Mouse (Mus musculus) bone marrow macrophage, adult 2 months (primary cell): ENCODE measurements around the gene Zfp59.

ENCODE experiments used
- CTCF ChIP-seq: IDR thresholded peaks from 2 replicates; pipeline ENCODE4 v1.5.1; 2012; ENCODE audit warnings: low read depth, mild to moderate bottlenecking, low read length, moderate library complexity
- POLR2A ChIP-seq: IDR thresholded peaks from 2 replicates; pipeline ENCODE4 v1.6.1; 2012; ENCODE audit warnings: mild to moderate bottlenecking, low read depth, low read length, borderline replicate concordance

DNA sequence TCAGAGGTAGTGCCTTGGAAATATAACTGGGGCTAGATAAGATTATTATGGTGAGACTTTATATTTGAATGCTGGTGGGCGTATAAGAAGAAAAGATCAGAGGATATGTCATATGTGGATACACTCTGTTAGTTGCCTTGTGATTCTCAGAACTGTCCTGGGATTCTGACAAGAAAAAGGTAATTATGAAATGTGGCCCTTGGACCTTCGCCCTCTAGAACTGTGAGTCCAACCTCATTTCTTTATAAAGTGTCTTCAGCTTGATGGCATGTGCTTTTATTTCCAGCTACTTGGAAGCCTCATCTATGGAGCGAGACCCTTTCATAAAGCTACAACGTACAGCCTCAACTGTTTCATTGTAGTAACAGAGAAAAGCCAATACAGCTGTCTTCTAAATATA lies 62.2 kb downstream of the Zfp59 start:
- TF ChIP-seq CTCF (no peak), POLR2A (no peak)
